Mouse (Mus musculus): ENCODE measurements around the gene Tmem158. TPM values are rescaled to one million over a fixed set of nuclear protein-coding genes. Genes with fewer than 3 reads are reported as not detected.

Gene Tmem158
- polyA plus RNA-seq, 1 experiment from 2014 or later = 30.4 TPM

DNA sequence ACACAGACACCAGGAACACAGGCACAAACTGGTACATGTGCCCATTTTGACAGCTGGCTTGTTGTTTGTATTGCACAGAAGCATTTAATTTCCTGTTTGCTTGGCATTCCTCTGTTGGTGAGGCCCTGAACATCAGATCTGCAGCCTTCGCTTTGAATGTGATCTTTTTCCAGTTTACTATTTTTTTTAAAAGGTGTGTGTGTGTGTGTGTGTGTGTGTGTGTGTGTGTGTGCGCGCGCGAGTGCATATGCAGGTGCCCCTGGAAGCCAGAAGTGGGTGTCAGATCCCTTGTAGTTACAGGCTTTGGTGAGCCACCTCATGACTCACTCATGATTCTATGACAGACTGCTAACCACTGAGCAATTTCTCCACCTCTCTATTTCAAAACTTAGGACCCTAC lies 20.3 kb downstream of the Tmem158 start:
- no peaks in the 10 kb centered on the region for H3K9me3 ChIP-seq (ENCODE audit: control insufficient read depth, low read length)
- H3K9ac ChIP-seq (replicated peaks; ENCODE audit: low read depth, low read length) = no peak overlapping the region
- no peak overlapping the region for H3K4me3 ChIP-seq (ENCODE audit: low read depth, low read length)
- H3K4me2 ChIP-seq (ENCODE audit: low read depth, low read length) = no peak overlapping the region
- H3K4me1 ChIP-seq (ENCODE audit: control insufficient read depth, insufficient read depth, low read length) = no peaks in the 10 kb centered on the region
- no peaks in the 10 kb centered on the region for H3K36me3 ChIP-seq (ENCODE audit: control insufficient read depth, insufficient read depth, low read length)
- WGBS = 96% methylated on average over 5 of the region's 5 CpGs
- ATAC-seq (ENCODE audit: low read depth) = no peak
- H3K27me3 ChIP-seq (ENCODE audit: control insufficient read depth, insufficient read depth, low read length) = no peaks in the 10 kb centered on the region
- H3K27ac ChIP-seq (ENCODE audit: low read depth, low read length) = no peak overlapping the region

DNA sequence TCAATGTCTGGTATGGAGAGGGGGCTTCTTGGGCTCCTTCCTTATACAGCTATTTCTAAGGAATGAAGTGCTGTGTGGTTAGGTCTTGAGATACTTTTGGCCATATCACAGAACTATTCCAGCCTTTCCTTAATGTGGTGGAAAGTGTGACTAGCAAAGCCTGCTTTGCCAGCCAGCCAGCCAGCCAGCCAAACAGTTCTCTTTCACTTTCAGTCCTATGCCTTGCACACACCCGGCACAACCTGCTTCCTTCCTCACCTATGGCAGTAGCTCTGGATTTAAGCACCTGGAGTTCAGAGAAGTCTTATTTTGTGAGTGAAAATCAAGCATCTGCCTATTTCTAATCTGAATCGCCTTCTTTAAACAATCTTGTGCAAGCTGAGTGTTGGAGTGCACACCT lies 20.9 kb downstream of the Tmem158 start:
- H3K27ac ChIP-seq (ENCODE audit: low read depth, low read length) = no peak overlapping the region
- no peaks in the 10 kb centered on the region for H3K4me1 ChIP-seq (ENCODE audit: control insufficient read depth, insufficient read depth, low read length)
- WGBS = 81% methylated on average over 2 of the region's 2 CpGs
- H3K9ac ChIP-seq (replicated peaks; ENCODE audit: low read depth, low read length) = no peak overlapping the region
- no peak overlapping the region for H3K4me3 ChIP-seq (ENCODE audit: low read depth, low read length)
- no peak for ATAC-seq (ENCODE audit: low read depth)
- H3K9me3 ChIP-seq (ENCODE audit: control insufficient read depth, low read length) = no peaks in the 10 kb centered on the region
- H3K4me2 ChIP-seq (ENCODE audit: low read depth, low read length) = no peak overlapping the region
- H3K27me3 ChIP-seq (ENCODE audit: control insufficient read depth, insufficient read depth, low read length) = no peaks in the 10 kb centered on the region
- no peaks in the 10 kb centered on the region for H3K36me3 ChIP-seq (ENCODE audit: control insufficient read depth, insufficient read depth, low read length)

DNA sequence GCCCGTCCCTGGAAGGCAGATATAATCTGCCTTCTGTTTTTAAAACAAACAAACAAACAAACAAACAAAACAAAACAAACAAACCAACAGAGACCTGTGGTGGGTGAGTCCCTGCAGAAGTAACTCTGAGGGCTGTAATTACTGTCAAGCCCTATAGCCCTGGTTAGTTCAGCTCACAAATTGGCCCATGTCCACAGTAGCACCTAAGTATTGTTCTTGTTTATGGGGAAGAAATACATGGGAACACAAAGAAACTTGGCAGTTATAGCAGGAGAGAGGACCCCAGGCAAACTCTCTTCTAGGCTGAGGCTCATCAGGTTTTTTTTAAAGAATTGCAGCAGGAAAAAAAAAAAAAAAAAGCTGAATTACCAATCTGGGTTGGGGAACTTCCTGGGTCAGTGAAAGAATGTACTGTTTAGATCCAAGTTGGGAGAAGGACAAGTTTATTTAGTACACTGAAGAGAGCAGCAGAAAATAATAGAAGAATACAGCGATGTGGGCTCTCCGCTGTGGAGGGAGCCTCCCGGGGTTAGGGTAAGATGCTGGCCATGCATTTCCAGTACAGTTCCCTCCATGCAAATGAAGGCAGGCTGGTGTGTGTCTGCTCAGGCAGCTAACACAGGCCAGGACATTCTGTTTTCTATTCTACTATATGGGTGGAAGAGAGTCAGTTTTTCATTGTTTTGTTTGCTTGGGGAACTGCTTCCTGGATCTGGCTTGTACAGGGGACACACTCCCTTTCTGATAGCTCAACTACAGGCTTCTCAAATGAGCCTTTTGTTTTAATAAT lies 22.1 kb downstream of the Tmem158 start:
- H3K4me3 ChIP-seq (ENCODE audit: low read depth, low read length) = no peak overlapping the region
- 41% methylated on average over 4 of the region's 4 CpGs for WGBS
- H3K4me1 ChIP-seq (ENCODE audit: control insufficient read depth, insufficient read depth, low read length) = no peaks in the 10 kb centered on the region
- H3K9ac ChIP-seq (replicated peaks; ENCODE audit: low read depth, low read length) = no peak overlapping the region
- no peak for ATAC-seq (ENCODE audit: low read depth)
- no peaks in the 10 kb centered on the region for H3K9me3 ChIP-seq (ENCODE audit: control insufficient read depth, low read length)
- no peaks in the 10 kb centered on the region for H3K36me3 ChIP-seq (ENCODE audit: control insufficient read depth, insufficient read depth, low read length)
- H3K4me2 ChIP-seq (ENCODE audit: low read depth, low read length) = peak overlapping the region; percentile 4; the same call in 1 of the 2 replicates
- no peaks in the 10 kb centered on the region for H3K27me3 ChIP-seq (ENCODE audit: control insufficient read depth, insufficient read depth, low read length)
- no peak overlapping the region for H3K27ac ChIP-seq (ENCODE audit: low read depth, low read length)

DNA sequence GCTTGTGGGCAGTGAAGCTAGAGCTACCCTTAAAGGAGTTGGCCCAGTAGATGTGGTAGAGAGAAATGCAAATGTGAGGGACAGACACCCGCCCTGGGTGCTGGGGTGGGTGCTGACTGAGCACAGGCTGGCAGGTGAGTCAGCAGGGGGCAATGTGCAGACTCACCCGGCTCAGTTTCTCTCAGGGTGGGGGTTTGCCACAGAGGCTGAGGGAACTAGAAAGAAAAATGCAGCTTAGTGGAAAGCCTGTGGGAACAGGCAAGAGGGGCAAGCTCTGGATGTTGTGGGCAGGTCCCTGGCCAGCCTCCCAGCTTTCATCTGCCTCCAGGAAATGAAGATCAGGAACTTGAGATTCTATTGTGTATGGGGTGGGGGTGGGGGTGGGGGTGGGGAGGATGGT lies 22.8 kb downstream of the Tmem158 start:
- WGBS = 47% methylated on average over 2 of the region's 2 CpGs
- H3K27ac ChIP-seq (ENCODE audit: low read depth, low read length) = 0 out of 2 replicates have a peak overlapping the region, but pooled peaks have one; percentile 16
- no peaks in the 10 kb centered on the region for H3K36me3 ChIP-seq (ENCODE audit: control insufficient read depth, insufficient read depth, low read length)
- H3K4me3 ChIP-seq (ENCODE audit: low read depth, low read length) = no peak overlapping the region
- no peaks in the 10 kb centered on the region for H3K4me1 ChIP-seq (ENCODE audit: control insufficient read depth, insufficient read depth, low read length)
- no peaks in the 10 kb centered on the region for H3K27me3 ChIP-seq (ENCODE audit: control insufficient read depth, insufficient read depth, low read length)
- no peak overlapping the region for H3K4me2 ChIP-seq (ENCODE audit: low read depth, low read length)
- ATAC-seq (ENCODE audit: low read depth) = no peak
- H3K9ac ChIP-seq (replicated peaks; ENCODE audit: low read depth, low read length) = no peak overlapping the region
- H3K9me3 ChIP-seq (ENCODE audit: control insufficient read depth, low read length) = no peaks in the 10 kb centered on the region

DNA sequence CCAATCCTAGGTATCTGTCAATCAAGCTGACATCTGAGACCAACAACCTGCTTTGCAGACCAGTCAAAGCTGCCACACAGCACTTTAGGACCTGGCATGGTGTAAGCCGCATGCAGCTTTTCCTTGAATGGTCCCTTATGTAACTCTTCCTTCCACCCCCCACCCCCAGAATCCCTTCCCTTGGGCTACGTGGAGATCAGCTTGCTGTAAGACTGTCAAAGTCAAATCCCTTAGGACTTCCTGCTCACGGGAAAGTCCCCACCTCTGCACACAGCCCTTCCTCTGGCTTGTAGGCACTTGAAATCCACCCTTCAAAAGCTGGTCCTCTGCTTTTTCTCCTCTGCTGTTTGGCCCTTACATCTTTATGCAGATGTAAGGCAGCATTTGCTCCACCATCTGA lies 24.9 kb downstream of the Tmem158 start:
- no peaks in the 10 kb centered on the region for H3K9me3 ChIP-seq (ENCODE audit: control insufficient read depth, low read length)
- H3K4me2 ChIP-seq (ENCODE audit: low read depth, low read length) = no peak overlapping the region
- H3K4me3 ChIP-seq (ENCODE audit: low read depth, low read length) = no peak overlapping the region
- H3K27me3 ChIP-seq (ENCODE audit: control insufficient read depth, insufficient read depth, low read length) = no peaks in the 10 kb centered on the region
- no peaks in the 10 kb centered on the region for H3K4me1 ChIP-seq (ENCODE audit: control insufficient read depth, insufficient read depth, low read length)
- no peak overlapping the region for H3K27ac ChIP-seq (ENCODE audit: low read depth, low read length)
- ATAC-seq (ENCODE audit: low read depth) = no peak
- H3K36me3 ChIP-seq (ENCODE audit: control insufficient read depth, insufficient read depth, low read length) = no peaks in the 10 kb centered on the region
- no peak overlapping the region for H3K9ac ChIP-seq (replicated peaks; ENCODE audit: low read depth, low read length)
- WGBS = 54% methylated on average over 3 of the region's 3 CpGs

DNA sequence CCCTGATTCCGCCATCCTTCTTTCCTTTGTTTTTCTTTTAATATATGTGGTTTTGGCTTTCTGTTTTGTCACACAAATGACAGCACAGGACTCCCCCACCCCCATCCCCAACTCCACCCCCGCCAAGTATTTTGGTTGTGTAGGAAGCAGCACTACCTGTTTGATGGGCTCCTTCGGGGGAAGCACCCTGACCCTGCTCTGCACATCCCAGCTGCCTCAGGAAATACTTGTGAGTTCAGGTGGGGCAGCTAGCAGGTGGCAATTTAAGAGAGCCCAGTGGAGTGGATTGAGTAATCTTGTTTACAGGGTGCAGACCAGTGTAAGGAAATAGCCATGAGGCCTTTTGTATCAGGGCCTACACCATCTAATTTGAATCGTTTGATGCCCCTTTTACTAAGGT lies 30.7 kb downstream of the Tmem158 start:
- 81% methylated on average over 4 of the region's 4 CpGs for WGBS
- H3K4me2 ChIP-seq (ENCODE audit: low read depth, low read length) = no peak overlapping the region
- no peak overlapping the region for H3K4me3 ChIP-seq (ENCODE audit: low read depth, low read length)
- no peaks in the 10 kb centered on the region for H3K36me3 ChIP-seq (ENCODE audit: control insufficient read depth, insufficient read depth, low read length)
- H3K4me1 ChIP-seq (ENCODE audit: control insufficient read depth, insufficient read depth, low read length) = no peaks in the 10 kb centered on the region
- no peaks in the 10 kb centered on the region for H3K9me3 ChIP-seq (ENCODE audit: control insufficient read depth, low read length)
- H3K27ac ChIP-seq (ENCODE audit: low read depth, low read length) = no peak overlapping the region
- H3K9ac ChIP-seq (replicated peaks; ENCODE audit: low read depth, low read length) = no peak overlapping the region
- ATAC-seq (ENCODE audit: low read depth) = no peak
- no peaks in the 10 kb centered on the region for H3K27me3 ChIP-seq (ENCODE audit: control insufficient read depth, insufficient read depth, low read length)

DNA sequence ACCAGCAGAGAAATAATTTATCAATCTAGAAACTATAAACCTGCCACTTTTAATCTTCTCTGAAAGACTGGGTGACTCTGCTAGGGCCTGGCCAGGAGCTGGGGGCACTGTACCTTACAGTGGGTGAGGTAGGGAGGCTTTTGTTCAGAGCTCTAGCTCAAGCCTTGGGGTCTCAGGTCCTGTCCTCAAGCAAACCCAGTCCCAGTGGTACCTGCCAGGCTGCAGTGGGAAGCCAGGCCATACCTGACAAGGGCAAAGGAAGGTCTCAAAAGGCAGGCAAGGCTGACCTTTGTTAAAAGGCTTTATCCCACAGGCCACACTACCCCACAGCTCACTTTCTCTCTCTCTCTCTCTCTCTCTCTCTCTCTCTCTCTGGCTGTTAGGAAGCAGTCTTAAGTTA lies 31.9 kb downstream of the Tmem158 start:
- H3K9ac ChIP-seq (replicated peaks; ENCODE audit: low read depth, low read length) = no peak overlapping the region
- H3K4me2 ChIP-seq (ENCODE audit: low read depth, low read length) = no peak overlapping the region
- no peak overlapping the region for H3K4me3 ChIP-seq (ENCODE audit: low read depth, low read length)
- H3K36me3 ChIP-seq (ENCODE audit: control insufficient read depth, insufficient read depth, low read length) = no peaks in the 10 kb centered on the region
- no peak overlapping the region for H3K27ac ChIP-seq (ENCODE audit: low read depth, low read length)
- no peaks in the 10 kb centered on the region for H3K27me3 ChIP-seq (ENCODE audit: control insufficient read depth, insufficient read depth, low read length)
- no peaks in the 10 kb centered on the region for H3K9me3 ChIP-seq (ENCODE audit: control insufficient read depth, low read length)
- no peaks in the 10 kb centered on the region for H3K4me1 ChIP-seq (ENCODE audit: control insufficient read depth, insufficient read depth, low read length)
- no peak for ATAC-seq (ENCODE audit: low read depth)

DNA sequence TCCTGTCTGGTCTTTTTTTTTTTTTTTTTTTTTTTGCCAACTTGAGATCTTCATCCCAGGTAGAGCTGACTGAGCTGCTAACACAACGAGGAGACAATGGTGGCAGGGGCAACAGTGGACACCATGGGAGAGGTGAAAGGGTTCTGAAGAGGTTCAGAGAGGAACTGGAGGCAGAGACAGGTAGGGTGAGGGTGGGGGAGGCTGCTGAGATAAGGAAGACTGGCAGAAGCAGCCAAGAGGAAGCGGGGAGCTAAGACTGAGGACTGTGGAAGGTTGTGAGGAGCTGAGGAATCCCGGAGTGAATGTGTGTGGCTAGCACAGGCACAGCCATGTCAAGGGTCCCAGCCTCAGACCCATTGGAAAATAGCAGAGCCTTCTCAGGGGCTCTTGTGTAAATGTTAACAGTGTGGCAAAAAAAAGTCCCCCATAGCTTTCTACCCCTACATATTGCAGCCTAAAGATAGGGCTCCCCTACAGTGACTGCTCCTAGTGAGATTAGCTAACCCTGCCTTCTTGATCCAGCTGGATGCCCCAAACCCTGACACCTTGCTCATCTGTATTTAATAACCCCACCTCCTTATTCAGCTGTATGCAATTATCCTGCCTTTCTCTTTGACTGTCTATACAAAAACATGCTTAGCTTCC lies 33.3 kb downstream of the Tmem158 start:
- no peaks in the 10 kb centered on the region for H3K4me1 ChIP-seq (ENCODE audit: control insufficient read depth, insufficient read depth, low read length)
- 77% methylated on average over 3 of the region's 3 CpGs for WGBS
- no peak for ATAC-seq (ENCODE audit: low read depth)

DNA sequence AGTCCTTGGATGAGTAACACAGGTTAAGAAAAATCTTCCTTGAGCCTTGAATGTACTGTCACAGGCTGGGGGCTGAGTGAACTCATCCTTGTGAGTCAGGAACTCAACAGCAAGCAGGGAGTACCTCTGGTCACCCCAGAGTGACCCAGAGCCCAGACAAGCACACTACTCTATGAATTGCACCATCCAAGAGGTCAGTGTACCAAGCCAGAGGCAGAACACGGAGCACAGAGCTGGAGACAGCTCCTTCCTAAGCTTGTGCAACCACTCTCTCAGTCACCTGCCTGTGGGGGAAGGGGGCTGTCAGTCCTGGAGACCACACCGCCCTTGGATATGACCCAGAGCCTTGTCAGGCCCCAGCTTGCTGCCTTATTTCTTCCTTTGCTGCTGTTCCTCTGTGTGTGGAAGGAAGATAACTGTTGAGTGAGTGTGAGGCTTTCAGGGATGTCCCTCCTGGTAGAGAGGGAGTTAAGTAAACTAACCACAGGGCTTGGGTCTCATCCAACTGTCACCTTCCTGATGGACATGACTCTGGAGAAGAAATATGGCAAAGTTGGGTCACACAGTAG lies 35.6 kb downstream of the Tmem158 start:
- 83% methylated on average over 2 of the region's 2 CpGs for WGBS
- no peak overlapping the region for H3K9ac ChIP-seq (replicated peaks; ENCODE audit: low read depth, low read length)
- no peaks in the 10 kb centered on the region for H3K36me3 ChIP-seq (ENCODE audit: control insufficient read depth, insufficient read depth, low read length)
- no peak overlapping the region for H3K4me2 ChIP-seq (ENCODE audit: low read depth, low read length)
- no peak overlapping the region for H3K4me3 ChIP-seq (ENCODE audit: low read depth, low read length)
- no peaks in the 10 kb centered on the region for H3K27me3 ChIP-seq (ENCODE audit: control insufficient read depth, insufficient read depth, low read length)
- ATAC-seq (ENCODE audit: low read depth) = no peak
- H3K27ac ChIP-seq (ENCODE audit: low read depth, low read length) = no peak overlapping the region
- no peaks in the 10 kb centered on the region for H3K4me1 ChIP-seq (ENCODE audit: control insufficient read depth, insufficient read depth, low read length)
- no peaks in the 10 kb centered on the region for H3K9me3 ChIP-seq (ENCODE audit: control insufficient read depth, low read length)

More for the DNA sequence above, 33.3 kb downstream of the Tmem158 start:
- H3K27me3 ChIP-seq (ENCODE audit: control insufficient read depth, insufficient read depth, low read length) = no peaks in the 10 kb centered on the region
- H3K4me2 ChIP-seq (ENCODE audit: low read depth, low read length) = no peak overlapping the region
- H3K9ac ChIP-seq (replicated peaks; ENCODE audit: low read depth, low read length) = no peak overlapping the region
- no peaks in the 10 kb centered on the region for H3K9me3 ChIP-seq (ENCODE audit: control insufficient read depth, low read length)
- no peaks in the 10 kb centered on the region for H3K36me3 ChIP-seq (ENCODE audit: control insufficient read depth, insufficient read depth, low read length)
- H3K27ac ChIP-seq (ENCODE audit: low read depth, low read length) = no peak overlapping the region
- no peak overlapping the region for H3K4me3 ChIP-seq (ENCODE audit: low read depth, low read length)

All from neural tube, embryonic 14.5 days (tissue).